13 mouse cellular contexts compared by ENCODE assay signal in genomic region chr7:35823906-35824305, GRCm38 (mm10). TPM values are rescaled to one million over a fixed set of nuclear protein-coding genes. Genes with fewer than 3 reads are reported as not detected.
DNase-seq lines count a peak whose midpoint lies in the region; ATAC-seq and TF ChIP-seq lines count a peak whose summit lies in the region.
"Had no signal": no experiment of that assay in that cellular context is flagged by ENCODE, and none has a peak within 500 bp of the region (broad histone marks: within the 10 kb centered on the region; RNA-seq: fewer than 3 reads in every experiment).

No protein-coding gene starts in this region.

- H3K9ac ChIP-seq in hindbrain, postnatal 0 days (replicated peaks; ENCODE audit: low read length): no peak overlapping the region
- H3K9ac ChIP-seq in hindbrain, embryonic 13.5 days: no peak overlapping the region
- H3K9ac ChIP-seq: embryonic facial prominence, embryonic 15.5 days; midbrain, embryonic 12.5 days; neural tube, embryonic 13.5 days had no signal

- DNase-seq in hindbrain, postnatal 0 days (ENCODE audit: low spot score): peak; percentile 45
- peak; percentile 37 for DNase-seq in lung, postnatal 10 days
- no peak for DNase-seq in lung, postnatal 4 days
- peak; percentile 41 for DNase-seq in brain, embryonic 14.5 days (ENCODE audit: low read depth)
- DNase-seq in lung, postnatal 36 days: peak; percentile 25
- DNase-seq in embryo, embryonic 9.5 days (ENCODE audit: extremely low spot score): no peak
- DNase-seq: kidney, postnatal 14 days; thymus, postnatal 36 days had no signal

- 71% methylated on average over 12 of the region's 12 CpGs for WGBS in hindbrain, postnatal 0 days
- WGBS in hindbrain, embryonic 13.5 days: 79% methylated on average over 12 of the region's 12 CpGs

- H3K4me3 ChIP-seq in hindbrain, postnatal 0 days (ENCODE audit: low read length): no peak overlapping the region
- no peak overlapping the region for H3K4me3 ChIP-seq in hindbrain, embryonic 13.5 days
- H3K4me3 ChIP-seq: embryonic facial prominence, embryonic 15.5 days; midbrain, embryonic 12.5 days; neural tube, embryonic 13.5 days had no signal

- no peaks in the 10 kb centered on the region for H3K27me3 ChIP-seq in hindbrain, postnatal 0 days (ENCODE audit: insufficient read depth, low read length)
- H3K27me3 ChIP-seq in hindbrain, embryonic 13.5 days: no peaks in the 10 kb centered on the region
- H3K27me3 ChIP-seq: embryonic facial prominence, embryonic 15.5 days; midbrain, embryonic 12.5 days; neural tube, embryonic 13.5 days had no signal

- peak; percentile 62 for TF ChIP-seq CTCF in hindbrain, postnatal 0 days (IDR thresholded peaks at IDR 0.05; ENCODE audit: low read depth)
- peak; percentile 39; the same call in 1 of the 2 replicates for TF ChIP-seq CTCF in brain, embryonic 14.5 days (IDR thresholded peaks at IDR 0.05; ENCODE audit: borderline replicate concordance, extremely low read depth, insufficient read depth, insufficient read length)

- H3K4me1 ChIP-seq in hindbrain, postnatal 0 days (ENCODE audit: insufficient read depth, low read length): no peaks in the 10 kb centered on the region
- no peaks in the 10 kb centered on the region for H3K4me1 ChIP-seq in hindbrain, embryonic 13.5 days (replicated peaks)
- H3K4me1 ChIP-seq: embryonic facial prominence, embryonic 15.5 days; midbrain, embryonic 12.5 days; neural tube, embryonic 13.5 days had no signal

- no peaks in the 10 kb centered on the region for H3K36me3 ChIP-seq in hindbrain, postnatal 0 days (ENCODE audit: insufficient read depth, low read length)
- no peaks in the 10 kb centered on the region for H3K36me3 ChIP-seq in hindbrain, embryonic 13.5 days
- H3K36me3 ChIP-seq: embryonic facial prominence, embryonic 15.5 days; midbrain, embryonic 12.5 days; neural tube, embryonic 13.5 days had no signal

- H3K27ac ChIP-seq in hindbrain, postnatal 0 days: no peak overlapping the region
- no peak overlapping the region for H3K27ac ChIP-seq in hindbrain, embryonic 13.5 days
- H3K27ac ChIP-seq: embryonic facial prominence, embryonic 15.5 days; midbrain, embryonic 12.5 days; neural tube, embryonic 13.5 days had no signal

- ATAC-seq in hindbrain, postnatal 0 days: no peak
- no peak for ATAC-seq in hindbrain, embryonic 13.5 days (ENCODE audit: low FRiP score)
- ATAC-seq: forebrain, embryonic 16.5 days had no signal

- no peak for TF ChIP-seq POLR2A in brain, embryonic 14.5 days (IDR thresholded peaks at IDR 0.05; ENCODE audit: borderline replicate concordance, extremely low read depth, insufficient read depth, insufficient read length, poor library complexity, severe bottlenecking)

- no peak overlapping the region for H3K4me2 ChIP-seq in hindbrain, postnatal 0 days (ENCODE audit: low read depth, low read length)
- no peak overlapping the region for H3K4me2 ChIP-seq in hindbrain, embryonic 13.5 days
- H3K4me2 ChIP-seq: embryonic facial prominence, embryonic 15.5 days; midbrain, embryonic 12.5 days; neural tube, embryonic 13.5 days had no signal

- H3K9me3 ChIP-seq in hindbrain, postnatal 0 days (ENCODE audit: low read length): no peaks in the 10 kb centered on the region
- H3K9me3 ChIP-seq in hindbrain, embryonic 13.5 days: no peaks in the 10 kb centered on the region
- H3K9me3 ChIP-seq: embryonic facial prominence, embryonic 15.5 days; midbrain, embryonic 12.5 days; neural tube, embryonic 13.5 days had no signal

RNA-seq across cellular contexts. Expression of gene Zfp507, which starts 21.1 kb away (rescaled TPM):
- 21.3 and 22.8 TPM in 2 replicates for total RNA-seq in hindbrain, postnatal 0 days (2014; rRNA removed)
- 9.9 and 10.4 TPM in 2 replicates for polyA plus RNA-seq in hindbrain, postnatal 0 days (2015; fragmentation: Nextera tagmentation; extraction: Ambion mirVana)
- polyA plus RNA-seq in hindbrain, embryonic 13.5 days (2015; fragmentation: Nextera tagmentation; extraction: Ambion mirVana): 16.9 and 18.5 TPM in 2 replicates
- polyA plus RNA-seq in brain, embryonic 14.5 days (2012; rRNA removed): 18.4 and 20.9 TPM in 2 replicates

Comparison
In these comparisons a context has a peak if more than half of its experiments do, and no peak if none do; other contexts are left out.
1. DNase-seq: peak in hindbrain, postnatal 0 days (single experiment), lung, postnatal 10 days (single experiment), brain, embryonic 14.5 days (single experiment) and lung, postnatal 36 days (single experiment); none in lung, postnatal 4 days (0 of 2) and embryo, embryonic 9.5 days (single experiment).